Mouse (Mus musculus): ENCODE measurements around the gene Il17c. TPM values are rescaled to one million over a fixed set of nuclear protein-coding genes. Genes with fewer than 3 reads are reported as not detected.
A peak's percentile ranks its signal among the peaks of the same experiment; 100 is the strongest.

Il17c gene
- polyA plus RNA-seq, 1 experiment, result 0.46 TPM

GRCm38 (mm10) chr8:122457171-122457570, 35.4 kb downstream of the Il17c start:
- no peak for DNase-seq (ENCODE audit: extremely low spot score in 1 of 2, low spot score in 1 of 2)

- no peak for DNase-seq (ENCODE audit: extremely low spot score in 1 of 2, low spot score in 1 of 2)
Measured at GRCm38 (mm10) chr8:122459218-122459900, 37.5 kb downstream of the Il17c start.

- no peak for DNase-seq (ENCODE audit: extremely low spot score in 1 of 2, low spot score in 1 of 2)
Measured at GRCm38 (mm10) chr8:122459990-122460389, 38.2 kb downstream of the Il17c start.

GRCm38 (mm10) chr8:122460524-122461472, 39.0 kb downstream of the Il17c start, which contains the start of gene Snai3:
Gene Snai3, minus strand, starts transcription at chr8:122460733.
- no peak for DNase-seq (ENCODE audit: extremely low spot score in 1 of 2, low spot score in 1 of 2)

GRCm38 (mm10) chr8:122461473-122462148, 39.8 kb downstream of the Il17c start:
- DNase-seq (ENCODE audit: extremely low spot score in 1 of 2, low spot score in 1 of 2), result peak; percentile 80 to 86

GRCm38 (mm10) chr8:122462510-122462909, 40.7 kb downstream of the Il17c start:
- DNase-seq (ENCODE audit: extremely low spot score in 1 of 2, low spot score in 1 of 2), result no peak

- DNase-seq (ENCODE audit: extremely low spot score in 1 of 2, low spot score in 1 of 2), result no peak
Measured at GRCm38 (mm10) chr8:122463651-122464640, 42.1 kb downstream of the Il17c start.

GRCm38 (mm10) chr8:122464985-122465384, 43.2 kb downstream of the Il17c start:
- DNase-seq (ENCODE audit: extremely low spot score in 1 of 2, low spot score in 1 of 2), result no peak

- no peak for DNase-seq (ENCODE audit: extremely low spot score in 1 of 2, low spot score in 1 of 2)
Measured at GRCm38 (mm10) chr8:122467816-122468215, 46.0 kb downstream of the Il17c start.

GRCm38 (mm10) chr8:122469407-122469806, 47.6 kb downstream of the Il17c start:
- DNase-seq (ENCODE audit: extremely low spot score in 1 of 2, low spot score in 1 of 2), result no peak

- DNase-seq (ENCODE audit: extremely low spot score in 1 of 2, low spot score in 1 of 2), result no peak
Measured at GRCm38 (mm10) chr8:122469965-122470364, 48.1 kb downstream of the Il17c start.

GRCm38 (mm10) chr8:122470691-122471090, 48.9 kb downstream of the Il17c start:
- DNase-seq (ENCODE audit: extremely low spot score in 1 of 2, low spot score in 1 of 2), result no peak

Other genes starting within 250 kb of the Il17c start
- gene Zfpm1, start 139.9 kb upstream of the Il17c start, polyA plus RNA-seq (2012; rRNA removed), result 26.0 and 36.1 TPM in 2 replicates
- gene Trhr2, start 61.3 kb upstream of the Il17c start, polyA plus RNA-seq (2012; rRNA removed), result 4.8 TPM in 2 replicates
- gene Zc3h18, start 45.4 kb upstream of the Il17c start, polyA plus RNA-seq (2012; rRNA removed), result 35.1 and 36.1 TPM in 2 replicates
- gene Cyba, start 10.9 kb downstream of the Il17c start, polyA plus RNA-seq (2012; rRNA removed), result 19.4 and 21.5 TPM in 2 replicates
- 31.2 and 35.9 TPM in 2 replicates for gene Mvd, start 21.4 kb downstream of the Il17c start, polyA plus RNA-seq (2012; rRNA removed)
- gene Snai3, start 38.7 kb downstream of the Il17c start, polyA plus RNA-seq (2012; rRNA removed), result 0.22 and 0.57 TPM in 2 replicates
- gene Rnf166, start 54.0 kb downstream of the Il17c start, polyA plus RNA-seq (2012; rRNA removed), result 62.3 and 86.3 TPM in 2 replicates
- gene Ctu2, start 54.1 kb downstream of the Il17c start, polyA plus RNA-seq (2012; rRNA removed), result 40.2 and 51.2 TPM in 2 replicates
- gene Piezo1, start 129.3 kb downstream of the Il17c start, polyA plus RNA-seq (2012; rRNA removed), result 7.4 and 9.1 TPM in 2 replicates
- gene Cdt1, start 146.0 kb downstream of the Il17c start, polyA plus RNA-seq (2012; rRNA removed), result 2.4 and 2.5 TPM in 2 replicates
- 66.0 and 67.4 TPM in 2 replicates for gene Aprt, start 154.9 kb downstream of the Il17c start, polyA plus RNA-seq (2012; rRNA removed)
- 9.4 and 9.5 TPM in 2 replicates for gene Galns, start 189.4 kb downstream of the Il17c start, polyA plus RNA-seq (2012; rRNA removed)
- gene Trappc2l, start 189.6 kb downstream of the Il17c start, polyA plus RNA-seq (2012; rRNA removed), result 130 and 153 TPM in 2 replicates
- not detected in 2 replicates for gene Pabpn1l, start 200.7 kb downstream of the Il17c start, polyA plus RNA-seq (2012; rRNA removed)